In genomic region chr5:89444360-89444759, GRCm38 (mm10) we compare ENCODE assay signal across 11 mouse cellular contexts. TPM values are rescaled to one million over a fixed set of nuclear protein-coding genes. Genes with fewer than 3 reads are reported as not detected.
DNase-seq lines count a peak whose midpoint lies in the region; ATAC-seq and TF ChIP-seq lines count a peak whose summit lies in the region.
"Had no signal": no experiment of that assay in that cellular context is flagged by ENCODE, and none has a peak within 500 bp of the region (broad histone marks: within the 10 kb centered on the region; RNA-seq: fewer than 3 reads in every experiment).

No protein-coding gene starts in this region.

- no peaks in the 10 kb centered on the region for H3K36me3 ChIP-seq in MEL (ENCODE audit: control insufficient read depth in 1 of 2, insufficient read depth in 2 of 2, low read length in 2 of 2)
- H3K36me3 ChIP-seq in lung, postnatal 0 days (ENCODE audit: insufficient read depth, low read length), result no peaks in the 10 kb centered on the region
- H3K36me3 ChIP-seq: embryonic facial prominence, embryonic 15.5 days; heart, embryonic 15.5 days had no signal

- no peak for TF ChIP-seq POLR2A in MEL (IDR thresholded peaks at IDR 0.05; ENCODE audit: control insufficient read depth in 1 of 2, insufficient read depth in 1 of 2, low read depth in 1 of 2, low read length in 2 of 2, poor library complexity in 1 of 2)
- TF ChIP-seq POLR2A in cortical plate, adult 2 months (IDR thresholded peaks at IDR 0.05; ENCODE audit: extremely low read depth, insufficient read depth, low read length), result no peak

- H3K4me3 ChIP-seq in left cerebral cortex, adult 2 months, result no peak overlapping the region
- no peak overlapping the region for H3K4me3 ChIP-seq in MEL (ENCODE audit: control insufficient read depth in 1 of 2, insufficient read depth in 1 of 2, low read depth in 2 of 2, low read length in 2 of 2)
- H3K4me3 ChIP-seq in cortical plate, adult 2 months (ENCODE audit: insufficient read depth, low read length), result no peak overlapping the region
- H3K4me3 ChIP-seq in lung, postnatal 0 days (ENCODE audit: low read depth, low read length), result no peak overlapping the region
- H3K4me3 ChIP-seq: embryonic facial prominence, embryonic 15.5 days; heart, embryonic 15.5 days had no signal

- WGBS in lung, postnatal 0 days, result 80% methylated on average over 4 of the region's 4 CpGs

- intact Hi-C loops in left cerebral cortex, adult 2 months (cut with DNase I), result loop anchor here (5.0 kb wide), 1 partner anchor 238 kb away; no protein-coding TSS in a partner anchor
- intact Hi-C loops in left cerebral cortex, postnatal 10 days (cut with DNase I), result no loop called here

- no peak overlapping the region for H3K9ac ChIP-seq in MEL (ENCODE audit: control insufficient read depth, low read depth, low read length, poor library complexity, severe bottlenecking)
- no peak overlapping the region for H3K9ac ChIP-seq in lung, postnatal 0 days (replicated peaks; ENCODE audit: low read depth)
- H3K9ac ChIP-seq: embryonic facial prominence, embryonic 15.5 days; heart, embryonic 15.5 days had no signal

- H3K27me3 ChIP-seq in MEL (ENCODE audit: control insufficient read depth in 1 of 2, insufficient read depth in 2 of 2, low read length in 2 of 2), result no peaks in the 10 kb centered on the region; a peak in 1 of 4 replicates
- H3K27me3 ChIP-seq in lung, postnatal 0 days (replicated peaks; ENCODE audit: insufficient read depth, low read length), result no peaks in the 10 kb centered on the region
- H3K27me3 ChIP-seq: embryonic facial prominence, embryonic 15.5 days; heart, embryonic 15.5 days had no signal

- ATAC-seq in lung, postnatal 0 days, result peak; percentile 30; the same call in 1 of the 2 replicates

- no peak overlapping the region for H3K27ac ChIP-seq in left cerebral cortex, adult 2 months
- no peak overlapping the region for H3K27ac ChIP-seq in MEL (ENCODE audit: control insufficient read depth, low read depth, low read length)
- H3K27ac ChIP-seq in cortical plate, adult 2 months (ENCODE audit: insufficient read depth, low read length), result no peak overlapping the region
- H3K27ac ChIP-seq in lung, postnatal 0 days (ENCODE audit: low read length), result no peak overlapping the region
- H3K27ac ChIP-seq: embryonic facial prominence, embryonic 15.5 days; heart, embryonic 15.5 days had no signal

- TF ChIP-seq CTCF in left cerebral cortex, adult 2 months (IDR thresholded peaks at IDR 0.05), result peak; percentile 49
- TF ChIP-seq CTCF in MEL (IDR thresholded peaks at IDR 0.05 in 2 of 3, conservative IDR thresholded peaks at IDR 0.05 in 1 of 3; ENCODE audit: control insufficient read depth in 1 of 3, insufficient read depth in 1 of 3, low read depth in 2 of 3, low read length in 3 of 3, poor library complexity in 1 of 3, severe bottlenecking in 1 of 3), result peak in 2 of 3 experiments; percentile 13 to 20; a peak in 2 of 6 replicates
- peak; percentile 50 for TF ChIP-seq CTCF in cortical plate, adult 2 months (IDR thresholded peaks at IDR 0.05; ENCODE audit: extremely low read depth, insufficient read depth, low read length)
- peak; percentile 72 for TF ChIP-seq CTCF in lung, postnatal 0 days (IDR thresholded peaks at IDR 0.05)

- peak in 1 of 2 experiments; percentile 8 for DNase-seq in left cerebral cortex, adult 2 months (ENCODE audit: extremely low spot score in 1 of 2, low spot score in 2 of 2)
- DNase-seq in left cerebral cortex, postnatal 10 days (ENCODE audit: extremely low spot score in 1 of 2, low spot score in 2 of 2), result no peak
- peak; percentile 22 for DNase-seq in MEL (ENCODE audit: low read depth, low spot score)
- peak; percentile 78 for DNase-seq in lung, postnatal 0 days (ENCODE audit: low spot score)
- no peak for DNase-seq in urinary bladder, postnatal 36 days (ENCODE audit: low spot score in 2 of 2)
- DNase-seq in cerebellum, adult 9-10 months, result no peak
- DNase-seq: thymus, adult 18-20 months had no signal

- TF ChIP-seq RAD21 in MEL (IDR thresholded peaks at IDR 0.05; ENCODE audit: low read depth, low read length), result peak; percentile 8; the same call in 1 of the 2 replicates

- no peaks in the 10 kb centered on the region for H3K79me2 ChIP-seq in MEL (ENCODE audit: control insufficient read depth, insufficient read depth, low read length, poor library complexity)

- H3K4me1 ChIP-seq in MEL (ENCODE audit: control insufficient read depth in 1 of 2, insufficient read depth in 2 of 2, low read length in 2 of 2), result no peaks in the 10 kb centered on the region
- no peaks in the 10 kb centered on the region for H3K4me1 ChIP-seq in cortical plate, adult 2 months (ENCODE audit: control insufficient read depth, insufficient read depth, low read length)
- no peaks in the 10 kb centered on the region for H3K4me1 ChIP-seq in lung, postnatal 0 days (ENCODE audit: insufficient read depth, low read depth, low read length)
- H3K4me1 ChIP-seq: embryonic facial prominence, embryonic 15.5 days; heart, embryonic 15.5 days had no signal

- no peaks in the 10 kb centered on the region for H3K9me3 ChIP-seq in MEL (replicated peaks; ENCODE audit: insufficient read depth, low read length)
- no peaks in the 10 kb centered on the region for H3K9me3 ChIP-seq in lung, postnatal 0 days (ENCODE audit: low read length)
- H3K9me3 ChIP-seq: embryonic facial prominence, embryonic 15.5 days; heart, embryonic 15.5 days had no signal

- no peak overlapping the region for H3K4me2 ChIP-seq in lung, postnatal 0 days (replicated peaks; ENCODE audit: low read depth, low read length)
- H3K4me2 ChIP-seq: embryonic facial prominence, embryonic 15.5 days; heart, embryonic 15.5 days had no signal

- no peak for TF ChIP-seq EP300 in MEL (IDR thresholded peaks at IDR 0.05; ENCODE audit: low read depth in 1 of 2, low read length in 2 of 2)
- no peak for TF ChIP-seq EP300 in lung, postnatal 0 days (IDR thresholded peaks at IDR 0.05)

TF ChIP-seq in MEL, 35 proteins besides CTCF, POLR2A, EP300 and RAD21:
- TF ChIP-seq POLR2AphosphoS2 (IDR thresholded peaks at IDR 0.05; ENCODE audit: low read length) (no peak), NELFE (IDR thresholded peaks at IDR 0.05; ENCODE audit: low read depth, low read length) (no peak), SIN3A (IDR thresholded peaks at IDR 0.05; ENCODE audit: low read length) (no peak), SMC3 (IDR thresholded peaks at IDR 0.05; ENCODE audit: low read depth, low read length) (0 out of 2 replicates have a peak, but pooled peaks have one; percentile 30)

RNA-seq across cellular contexts. Expression of gene Gc, which starts 13.3 kb away (rescaled TPM):
- not detected for total RNA-seq in left cerebral cortex, adult 2 months (2021)
- total RNA-seq in left cerebral cortex, postnatal 10 days (2021), result not detected
- not detected in 2 replicates for total RNA-seq in MEL (2012; rRNA removed)
- polyA plus RNA-seq in MEL (2012; ENCODE audit: insufficient read depth in 1 of 2, insufficient read length in 2 of 2, low read depth in 1 of 2, low replicate concordance in 2 of 2, missing spikeins in 1 of 2), result not detected
- not detected in 2 replicates for polyA plus RNA-seq in cortical plate, adult 2 months (2012; rRNA removed)
- polyA plus RNA-seq in lung, postnatal 0 days (2015; fragmentation: Nextera tagmentation; extraction: Ambion mirVana), result 1.4 and 1.5 TPM in 2 replicates
- total RNA-seq: layer of hippocampus, postnatal 10 days had no signal
- polyA plus RNA-seq: embryonic facial prominence, embryonic 15.5 days had no signal

Comparison
In these comparisons a context has a peak if more than half of its experiments do, and no peak if none do; other contexts are left out.
1. DNase-seq: peak in MEL (single experiment) and lung, postnatal 0 days (single experiment); none in left cerebral cortex, postnatal 10 days (0 of 2), urinary bladder, postnatal 36 days (0 of 2) and cerebellum, adult 9-10 months (single experiment).
2. CTCF ChIP-seq: peak in every context shown above with its lines; median percentile 72 in lung, postnatal 0 days; 50 in cortical plate, adult 2 months; 49 in left cerebral cortex, adult 2 months; 16 in MEL.